Mouse (Mus musculus): ENCODE results near the gene Omt2b. TPM values are rescaled to one million over a fixed set of nuclear protein-coding genes. Genes with fewer than 3 reads are reported as not detected.
"Not testable (repeated sequence)": the region's sequence is repeated elsewhere in the genome, so short reads cannot be mapped to it uniquely, and the experiment has no call there.

Gene Omt2b
- total RNA-seq (2022) = not detected

DNA sequence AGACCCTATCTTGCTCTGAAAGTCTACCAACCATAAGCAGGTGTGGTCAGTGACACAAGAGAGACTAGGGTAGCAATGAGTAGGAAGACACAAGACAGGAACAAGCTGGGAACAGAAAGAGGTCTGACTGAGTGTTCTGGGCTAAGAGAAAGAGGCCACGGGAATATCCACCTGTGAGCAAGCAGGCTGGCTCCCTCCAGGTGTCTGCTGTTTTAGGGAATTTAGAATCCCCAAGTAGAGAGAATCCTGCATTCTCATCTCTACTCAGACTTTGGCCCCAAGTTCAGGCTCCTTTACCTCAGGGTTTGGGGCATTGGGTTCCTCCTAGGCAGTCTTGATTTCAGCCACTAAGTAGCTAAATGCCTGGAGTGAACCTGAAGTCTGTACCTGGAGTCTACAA lies at the start of gene Omt2b:
Gene Omt2b (plus strand): TSS at position 301 of the 400 bp plus-strand sequence.
- DNase-seq = not testable (repeated sequence)

DNA sequence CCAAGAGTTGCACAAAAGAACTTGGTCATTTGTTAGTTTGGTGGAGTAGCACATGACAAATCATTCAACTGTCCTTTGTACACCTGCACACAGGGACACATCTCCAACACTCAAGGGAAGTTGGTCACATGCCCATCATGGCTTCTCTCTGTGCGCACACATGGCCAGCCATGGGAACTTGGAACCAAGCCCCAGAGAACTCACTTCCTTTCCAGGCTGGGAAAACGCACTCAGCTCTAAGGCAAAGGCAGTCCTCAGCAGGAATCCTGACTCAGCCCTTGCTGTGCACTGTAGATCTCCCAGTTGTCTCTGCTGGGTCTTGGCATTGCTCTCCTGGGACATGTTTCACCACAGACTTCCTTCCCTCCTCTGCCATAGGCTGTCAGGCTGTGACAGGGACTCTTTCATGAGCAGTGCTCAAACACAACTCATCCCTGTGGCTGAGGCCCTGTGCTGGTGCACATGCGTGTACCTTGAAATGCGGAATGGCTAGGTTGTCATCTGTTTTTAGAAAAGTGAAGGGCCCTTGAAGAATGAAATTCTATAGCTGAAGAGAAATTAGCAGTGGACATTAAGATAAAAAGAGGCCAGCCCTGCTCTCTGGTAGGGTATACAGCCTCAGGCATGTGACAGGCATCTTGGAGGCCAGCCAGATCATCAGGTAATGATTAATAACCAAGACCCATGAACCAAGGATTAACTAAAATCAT lies 45.2 kb upstream of the Omt2b start:
- DNase-seq = peak; percentile 18

DNA sequence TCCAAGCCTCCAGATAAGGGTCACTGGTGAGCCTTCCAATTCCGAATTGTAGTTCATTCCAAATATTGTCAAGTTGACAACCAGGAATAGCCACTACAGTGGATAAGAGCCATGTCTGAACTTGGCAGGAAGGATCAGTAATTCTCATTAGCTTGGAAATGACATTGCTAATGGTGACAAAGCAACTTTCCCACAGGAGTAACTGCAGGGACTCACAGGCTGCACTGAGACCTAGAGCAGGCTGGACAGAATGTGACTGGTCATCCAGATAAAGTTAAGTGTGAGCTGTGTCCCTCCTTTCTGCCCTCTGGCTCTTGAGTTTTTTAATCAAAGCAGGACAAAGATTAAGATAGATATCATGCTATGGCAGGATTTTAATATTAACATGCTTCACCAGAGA lies 38.3 kb upstream of the Omt2b start:
- DNase-seq = not testable (repeated sequence)

DNA sequence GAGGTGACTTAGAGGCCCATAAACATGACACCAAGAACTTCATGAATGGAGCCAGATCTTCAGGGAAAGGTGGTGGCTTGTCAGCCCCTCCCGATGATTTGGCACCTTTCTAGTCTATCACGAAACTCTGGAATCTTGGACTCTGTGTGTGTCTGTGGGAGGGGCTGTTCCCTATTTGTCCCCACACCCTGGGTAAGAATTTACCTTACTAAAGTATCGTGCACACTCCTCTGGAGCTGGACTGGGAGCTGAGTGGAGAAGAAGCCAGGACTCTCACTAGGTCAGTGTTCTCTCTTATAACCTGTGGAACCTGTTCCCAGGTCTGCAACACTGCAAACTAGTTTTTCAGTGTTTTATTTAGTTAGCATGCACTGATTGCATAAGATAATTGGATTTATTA lies 37.7 kb upstream of the Omt2b start, which contains the start of gene Gm10639:
Gene Gm10639 (plus strand): TSS at position 201 of the 400 bp plus-strand sequence.
- not testable (repeated sequence) for DNase-seq

DNA sequence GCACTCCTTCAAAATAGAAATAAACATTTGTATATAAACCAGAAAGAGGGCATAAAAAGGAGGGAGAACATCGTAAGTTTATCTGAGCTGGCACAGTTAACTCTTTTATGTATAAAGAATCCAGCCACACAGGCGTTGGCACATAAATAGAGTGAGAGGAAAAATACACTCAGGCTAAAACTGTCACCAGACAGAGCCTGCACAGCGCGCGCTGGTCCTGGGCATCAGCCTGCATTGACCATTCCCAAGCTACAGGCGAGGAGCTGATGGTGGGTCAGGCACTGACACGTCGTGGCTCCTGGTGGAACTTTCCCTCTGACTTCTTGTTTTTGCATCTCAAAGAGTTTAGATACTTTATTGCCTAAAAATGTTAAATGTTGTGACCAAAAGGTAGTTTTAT lies 34.9 kb upstream of the Omt2b start:
- DNase-seq = not testable (repeated sequence)

DNA sequence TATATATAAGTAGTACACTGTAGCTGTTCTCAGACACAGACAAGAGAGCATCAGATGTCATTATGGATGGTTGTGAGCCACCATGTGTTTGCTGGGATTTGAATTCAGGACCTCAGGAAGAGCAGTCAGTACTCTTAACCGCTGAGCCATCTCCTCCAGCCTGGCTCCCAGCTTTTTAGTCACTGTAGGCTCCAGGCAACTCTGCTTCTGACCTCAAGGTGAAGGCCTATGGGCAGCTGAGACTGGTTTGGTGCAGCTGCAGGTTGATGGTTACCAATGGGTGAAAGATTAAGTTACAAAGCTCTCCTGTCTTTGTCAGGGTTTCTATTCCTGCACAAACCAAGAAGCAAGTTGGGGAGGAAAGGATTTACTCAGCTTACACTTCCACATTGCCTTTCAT lies 33.7 kb upstream of the Omt2b start:
- DNase-seq = not testable (repeated sequence)

DNA sequence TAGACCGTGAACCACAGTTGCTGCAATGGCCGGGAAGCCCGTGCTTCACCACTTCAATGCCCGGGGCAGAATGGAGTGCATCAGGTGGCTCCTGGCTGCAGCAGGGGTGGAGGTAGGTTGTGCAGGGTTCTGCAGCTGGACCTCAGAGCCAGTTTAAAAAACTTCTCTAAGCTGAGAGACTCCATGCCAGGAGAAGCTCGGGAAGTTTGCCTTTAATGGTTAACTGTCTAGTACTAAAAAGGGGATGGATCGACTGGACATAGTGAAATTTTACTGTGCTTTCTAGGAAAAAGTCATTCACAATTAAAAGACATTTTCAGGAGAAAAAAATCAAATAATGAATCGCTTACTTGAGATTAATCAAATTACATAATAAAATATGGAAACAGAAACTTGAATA lies 32.6 kb upstream of the Omt2b start:
- not testable (repeated sequence) for DNase-seq

DNA sequence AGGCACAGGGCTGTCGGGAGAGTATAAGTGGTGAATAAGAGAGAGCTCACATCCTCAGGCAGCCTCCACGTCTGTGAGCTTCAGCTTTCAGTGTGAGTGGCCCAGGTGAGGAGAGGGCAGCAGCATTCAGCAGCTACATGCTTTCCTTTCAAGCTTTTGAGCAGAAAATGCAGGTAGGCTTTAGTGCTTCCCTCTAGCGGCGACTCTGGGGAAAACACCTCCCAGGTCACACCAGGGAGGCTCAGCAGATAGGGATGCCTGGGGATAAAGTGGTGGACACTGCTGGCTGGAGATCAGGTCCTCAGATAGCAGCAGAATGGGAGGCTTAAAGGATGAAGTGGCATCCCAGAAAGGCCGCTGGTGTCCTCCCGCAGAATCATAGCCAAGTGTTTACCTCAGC lies 31.3 kb upstream of the Omt2b start:
- not testable (repeated sequence) for DNase-seq

DNA sequence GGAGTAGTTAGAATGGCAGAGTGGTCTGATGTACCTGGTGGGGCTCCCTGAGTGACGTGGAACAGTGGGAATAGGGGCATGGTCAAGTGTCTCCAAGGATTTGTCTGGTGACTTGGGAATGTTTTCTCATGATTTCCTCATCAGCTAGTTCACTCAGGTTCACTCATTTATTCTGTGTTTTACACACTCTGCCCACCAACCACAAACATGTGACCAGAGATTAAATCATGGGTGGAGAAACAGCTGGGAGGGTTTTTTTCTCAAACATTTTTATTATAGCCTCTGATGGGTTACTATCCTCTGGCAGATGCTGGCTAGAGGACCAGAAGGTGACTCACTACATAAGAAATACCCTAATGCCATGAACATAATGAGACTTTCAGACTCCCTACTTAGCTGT lies 29.2 kb upstream of the Omt2b start:
- no peak for DNase-seq

DNA sequence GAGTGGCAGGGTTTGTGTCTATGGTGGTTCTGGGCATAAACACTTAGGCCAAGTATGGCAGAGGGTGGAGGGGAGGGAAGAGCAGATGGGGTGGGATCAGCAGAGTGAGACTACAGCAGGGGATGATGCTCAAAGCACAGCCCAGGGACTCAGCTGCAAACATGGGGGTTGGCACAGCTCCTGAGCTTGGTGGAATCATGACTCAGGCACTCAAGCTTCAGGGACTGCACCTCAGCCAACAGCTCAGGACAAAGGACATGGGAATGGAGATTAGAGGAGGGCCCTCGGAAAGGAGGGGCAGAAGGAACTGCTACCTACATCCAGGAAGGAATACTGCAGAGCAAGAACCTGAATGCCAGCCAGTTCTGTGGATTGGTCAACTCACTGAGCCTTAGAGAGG lies 28.2 kb upstream of the Omt2b start:
- not testable (repeated sequence) for DNase-seq

DNA sequence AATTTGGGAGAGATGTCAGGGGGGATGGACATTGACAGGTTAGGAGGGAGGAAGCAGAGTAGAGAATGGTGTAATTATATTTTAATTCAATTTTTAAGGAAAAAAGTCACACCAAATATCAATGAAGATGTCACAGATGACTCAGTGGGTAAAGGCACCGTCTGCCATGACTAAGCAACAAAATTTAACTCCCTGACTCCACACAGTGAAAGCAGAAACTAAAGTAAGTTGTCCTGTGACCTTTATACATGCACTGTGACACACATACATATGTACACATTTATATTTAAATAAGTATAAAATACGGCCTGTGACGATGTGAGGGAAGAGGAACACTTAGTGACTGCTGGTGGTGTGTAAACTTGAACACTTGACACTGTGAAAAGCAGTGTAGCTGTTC lies 19.3 kb upstream of the Omt2b start:
- DNase-seq = not testable (repeated sequence)

DNA sequence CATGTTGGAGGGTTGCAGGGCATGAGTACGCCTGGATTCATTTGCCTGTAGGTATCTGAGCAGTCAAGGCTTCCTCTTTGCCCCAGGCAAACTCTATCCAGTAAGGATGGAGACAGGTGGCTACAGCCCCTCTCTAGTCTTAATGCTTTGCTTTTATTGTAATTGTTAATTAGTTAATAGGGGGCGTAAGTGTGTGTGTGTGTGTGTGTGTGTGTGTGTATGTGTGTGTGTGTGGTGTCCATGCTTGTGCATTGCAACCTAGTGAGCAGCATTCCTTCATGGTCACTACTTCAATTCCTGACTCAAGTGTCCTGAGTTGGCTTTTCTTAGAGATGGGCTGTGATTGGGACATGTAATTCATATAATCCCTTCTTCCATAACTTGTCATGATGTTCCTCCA lies 12.7 kb upstream of the Omt2b start, which contains the start of gene Omt2a:
Gene Omt2a (minus strand): TSS at position 101 of the 400 bp plus-strand sequence.
- no peak for DNase-seq

DNA sequence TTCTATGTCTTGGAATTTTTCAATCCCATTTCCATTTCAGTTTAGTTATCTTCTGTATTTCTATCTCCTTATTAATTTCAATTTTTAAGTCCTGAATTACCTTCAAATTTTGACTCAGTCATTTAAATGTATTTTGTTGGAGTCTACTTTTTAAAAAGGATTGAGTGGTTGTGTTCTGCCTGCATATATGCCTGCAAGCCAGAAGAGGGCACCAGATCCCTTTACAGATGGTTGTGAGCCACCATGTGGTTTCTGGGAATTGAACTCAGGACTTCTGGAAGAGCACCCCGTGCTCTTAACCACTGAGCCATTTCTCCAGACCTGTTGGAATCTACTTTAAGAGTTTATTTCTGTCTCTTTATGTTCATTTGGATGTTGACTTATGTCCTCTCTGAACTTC lies 7.9 kb upstream of the Omt2b start:
- DNase-seq = no peak

DNA sequence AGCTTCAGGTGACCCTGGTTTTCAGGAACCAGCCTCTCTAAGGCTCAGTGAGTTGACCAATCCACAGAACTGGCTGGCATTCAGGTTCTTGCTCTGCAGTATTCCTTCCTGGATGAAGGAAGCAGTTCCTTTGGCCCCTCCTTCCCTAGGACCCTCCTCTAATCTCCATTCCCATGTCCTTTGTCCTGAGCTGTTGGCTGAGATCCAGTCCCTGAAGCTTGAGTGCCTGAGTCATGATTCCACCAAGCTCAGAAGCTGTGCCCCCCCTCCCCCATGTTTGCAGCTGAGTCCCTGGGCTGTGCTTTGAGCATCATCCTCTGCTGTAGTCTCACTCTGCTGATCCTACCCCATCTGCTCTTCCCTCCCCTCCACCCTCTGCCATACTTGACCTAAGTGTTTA lies 9.7 kb downstream of the Omt2b start:
- not testable (repeated sequence) for DNase-seq

DNA sequence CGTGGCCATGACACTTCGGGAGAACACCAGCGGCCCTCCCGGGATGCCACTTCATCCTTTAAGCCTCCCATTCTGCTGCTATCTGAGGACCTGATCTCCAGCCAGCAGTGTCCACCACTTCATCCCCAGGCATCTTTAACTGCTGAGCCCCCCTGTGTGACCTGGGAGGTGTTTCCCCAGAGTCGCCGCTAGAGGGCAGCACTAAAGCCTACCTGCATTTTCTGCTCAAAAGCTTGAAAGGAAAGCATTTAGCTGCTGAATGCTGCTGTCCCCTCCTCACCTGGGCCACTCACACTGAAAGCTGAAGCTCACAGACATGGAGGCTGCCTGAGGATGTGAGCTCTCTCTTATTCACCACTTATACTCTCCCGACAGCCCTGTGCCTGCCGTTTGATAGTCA lies 12.9 kb downstream of the Omt2b start:
- not testable (repeated sequence) for DNase-seq

DNA sequence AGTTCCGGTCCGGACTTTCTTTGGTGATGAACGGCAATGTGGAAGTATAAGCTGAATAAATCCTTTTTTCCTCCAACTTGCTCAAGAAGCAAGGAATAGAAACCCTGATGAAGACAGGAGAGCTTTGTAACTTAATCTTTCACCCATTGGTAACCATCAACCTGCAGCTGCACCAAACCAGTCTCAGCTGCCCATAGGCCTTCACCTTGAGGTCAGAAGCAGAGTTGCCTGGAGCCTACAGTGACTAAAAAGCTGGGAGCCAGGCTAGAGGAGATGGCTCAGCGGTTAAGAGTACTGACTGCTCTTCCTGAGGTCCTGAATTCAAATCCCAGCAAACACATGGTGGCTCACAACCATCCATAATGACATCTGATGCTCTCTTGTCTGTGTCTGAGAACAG lies 15.1 kb downstream of the Omt2b start:
- not testable (repeated sequence) for DNase-seq

DNA sequence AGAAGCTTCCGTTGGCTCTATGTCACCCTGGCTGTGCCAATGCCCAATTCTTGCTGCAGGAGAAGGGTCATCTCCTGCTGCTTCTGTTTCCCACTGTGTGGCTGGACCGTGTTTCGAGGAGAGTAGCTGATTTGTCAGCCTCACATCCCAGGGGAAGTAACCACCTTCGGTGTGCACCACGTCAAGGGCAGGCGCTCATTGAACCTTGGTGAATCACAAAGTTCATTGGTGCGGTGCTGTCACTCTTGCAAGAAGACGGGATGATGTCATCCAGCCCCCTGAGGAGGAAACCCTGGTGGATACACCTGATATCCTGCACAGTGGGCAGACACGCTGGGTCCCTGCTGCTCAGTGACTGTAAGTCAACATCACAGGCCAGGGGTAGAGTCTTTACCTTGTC lies 15.7 kb downstream of the Omt2b start:
- DNase-seq = not testable (repeated sequence)

DNA sequence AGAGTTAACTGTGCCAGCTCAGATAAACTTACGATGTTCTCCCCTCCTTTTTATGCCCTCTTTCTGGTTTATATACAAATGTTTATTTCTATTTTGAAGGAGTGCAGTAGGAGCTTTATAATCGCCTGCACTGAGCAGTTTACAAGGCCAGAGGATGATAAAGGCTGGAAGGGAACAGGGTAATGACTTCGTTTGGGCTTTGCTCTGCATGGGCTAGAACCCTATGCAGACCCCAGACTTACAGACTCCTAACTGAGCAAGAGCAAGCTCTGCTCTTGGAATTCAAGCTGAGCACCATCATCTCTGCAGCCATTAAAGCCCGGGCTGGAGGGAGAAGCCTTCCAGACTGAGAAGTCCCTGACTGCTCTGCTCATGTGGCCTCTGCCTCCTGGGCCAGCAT lies 17.8 kb downstream of the Omt2b start:
- not testable (repeated sequence) for DNase-seq

DNA sequence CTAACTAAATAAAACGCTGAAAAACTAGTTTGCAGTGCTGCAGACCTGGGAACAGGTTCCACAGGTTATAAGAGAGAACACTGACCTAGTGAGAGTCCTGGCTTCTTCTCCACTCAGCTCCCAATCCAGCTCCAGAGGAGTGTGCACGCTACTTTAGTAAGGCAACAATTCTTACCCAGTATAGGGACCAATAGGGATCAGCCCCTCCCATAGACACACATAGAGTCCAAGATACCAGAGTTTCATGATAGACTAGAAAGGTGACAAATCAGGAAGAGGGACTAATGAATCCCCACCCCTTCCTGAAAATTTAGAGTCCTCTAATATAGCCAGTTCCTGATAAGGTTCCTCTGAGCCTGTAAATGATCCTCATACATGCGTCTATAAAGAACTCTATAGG lies 19.6 kb downstream of the Omt2b start:
- no peak for DNase-seq

DNA sequence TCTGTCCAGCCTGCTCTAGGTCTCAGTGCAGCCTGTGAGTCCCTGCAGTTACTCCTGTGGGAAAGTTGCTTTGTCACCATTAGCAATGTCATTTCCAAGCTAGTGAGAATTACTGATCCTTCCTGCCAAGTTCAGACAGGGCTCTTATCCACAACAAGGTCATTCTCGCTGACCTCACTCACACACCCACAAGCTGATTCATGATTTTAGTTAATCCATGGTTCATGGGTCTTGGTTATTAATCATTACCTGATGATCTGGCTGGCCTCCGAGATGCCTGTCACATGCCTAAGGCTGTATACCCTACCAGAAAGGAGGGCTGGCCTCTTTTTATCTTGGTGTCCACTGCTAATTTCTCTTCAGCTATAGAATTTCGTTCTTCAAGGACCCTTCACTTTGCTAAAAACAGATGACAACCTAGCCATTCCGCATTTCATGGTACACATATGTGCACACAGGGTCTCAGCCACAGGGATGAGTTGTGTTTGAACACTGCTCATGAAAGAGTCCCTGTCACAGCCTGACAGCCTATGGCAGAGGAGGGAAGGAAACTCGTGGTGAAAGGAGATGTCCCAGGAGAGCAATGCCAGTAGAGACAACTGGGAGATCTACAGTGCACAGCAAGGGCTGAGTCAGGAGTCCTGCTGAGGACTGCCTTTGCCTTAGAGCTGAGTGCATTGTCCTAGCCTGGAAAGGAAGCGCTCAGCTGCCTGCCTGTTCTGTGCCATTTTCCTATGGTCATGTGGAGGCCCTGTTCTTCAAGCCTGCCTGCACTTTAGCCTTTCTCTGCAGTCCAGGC lies 21.0 kb downstream of the Omt2b start:
- DNase-seq = peak; percentile 62

DNA sequence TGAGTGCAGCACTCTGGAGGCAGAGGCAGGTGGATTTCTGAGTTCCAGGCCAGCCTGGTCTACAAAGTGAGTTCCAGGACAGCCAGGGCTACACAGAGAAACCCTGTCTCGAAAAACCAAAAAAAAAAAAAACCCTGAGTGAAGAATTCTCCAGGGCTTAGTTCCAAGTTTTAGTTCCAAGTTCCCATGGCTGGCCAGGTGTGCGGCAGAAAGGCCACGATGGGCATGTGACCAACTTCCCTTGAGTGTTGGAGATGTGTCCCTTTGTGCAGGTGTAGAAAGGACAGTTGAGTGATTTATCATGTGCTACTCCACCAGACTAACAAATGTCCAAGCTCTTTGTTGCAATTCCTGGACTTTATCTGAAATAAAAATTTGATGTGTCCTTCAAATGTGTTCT lies 21.8 kb downstream of the Omt2b start:
- not testable (repeated sequence) for DNase-seq

DNA sequence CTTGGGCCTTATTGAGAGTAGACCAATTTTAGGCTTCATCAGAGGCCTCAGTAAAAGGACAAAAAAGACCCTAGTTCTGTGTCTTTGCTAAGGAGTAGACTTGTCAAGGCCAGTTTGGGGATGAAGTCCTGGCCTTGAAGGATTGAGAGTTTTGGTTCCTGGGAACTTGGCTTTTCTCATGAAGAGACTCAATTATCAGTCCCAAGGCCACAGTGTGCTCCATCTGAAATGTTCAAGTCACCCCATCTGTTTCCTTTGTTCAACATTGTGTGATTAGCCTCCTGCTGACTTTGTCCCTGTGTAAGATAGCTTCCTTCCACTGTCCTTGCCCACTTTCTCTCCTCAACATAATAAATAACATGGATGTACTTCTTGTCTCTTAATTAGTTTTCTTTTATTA lies 22.6 kb downstream of the Omt2b start:
- DNase-seq = not testable (repeated sequence)

DNA sequence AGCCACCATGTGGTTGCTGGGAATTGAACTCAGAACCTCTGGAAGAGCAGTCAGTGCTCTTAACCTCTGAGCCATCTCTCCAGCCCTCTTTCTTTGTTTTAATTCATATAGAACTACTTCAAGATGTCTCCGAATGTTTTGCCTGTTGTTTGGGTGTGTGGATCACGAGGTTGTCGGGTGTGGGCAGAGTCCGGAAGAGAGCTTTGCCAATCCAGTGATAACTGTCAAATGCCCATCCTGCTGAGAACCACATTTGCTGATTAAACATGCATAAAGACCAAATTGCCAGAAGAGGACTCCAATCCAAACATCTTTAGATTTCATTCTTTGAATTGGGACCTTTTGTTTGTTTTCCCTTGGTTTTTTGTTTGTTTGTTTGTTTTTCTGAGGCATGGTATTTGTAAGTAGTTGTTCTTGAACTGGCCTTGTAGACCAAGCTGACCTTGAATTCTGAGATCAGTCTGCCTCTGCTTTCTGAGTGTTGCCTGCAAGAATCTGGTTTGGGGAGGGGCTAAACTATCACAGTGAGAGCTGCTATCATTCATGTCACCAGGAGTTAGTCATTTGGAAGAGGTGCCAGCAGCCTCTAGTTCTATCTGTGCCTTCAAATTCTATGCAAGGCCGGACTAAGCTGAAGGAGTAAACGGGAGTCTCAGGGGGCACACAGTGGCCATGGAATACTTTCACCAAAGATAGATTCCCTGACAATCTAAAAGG lies 24.3 kb downstream of the Omt2b start:
- no peak for DNase-seq
